Mouse (Mus musculus): ENCODE measurements around the gene Garnl3. TPM values are rescaled to one million over a fixed set of nuclear protein-coding genes. Genes with fewer than 3 reads are reported as not detected.
A peak's percentile ranks its signal among the peaks of the same experiment; 100 is the strongest.

The Garnl3 gene
- polyA plus RNA-seq, 1 experiment from 2014 or later, result 6.3 TPM

GRCm38 (mm10) chr2:32982700-32983099 lies 148.8 kb downstream of the Garnl3 start:
- no peak for TF ChIP-seq CTCF (IDR thresholded peaks at IDR 0.05; ENCODE audit: low read depth)
- Histone ChIP-seq H3K27ac (ENCODE audit: low read depth, low read length) (peak overlapping the region; percentile 51), H3K9me3 (ENCODE audit: control insufficient read depth) (no peaks in the 10 kb centered on the region), H3K4me3 (ENCODE audit: low read depth, low read length) (peak overlapping the region; percentile 53), H3K4me2 (replicated peaks; ENCODE audit: low read depth) (peak overlapping the region; percentile 98), H3K4me1 (replicated peaks; ENCODE audit: control insufficient read depth, insufficient read depth, low read length) (peaks cover 9% of the 10 kb centered on the region; the same call in 1 of the 2 replicates), H3K27me3 (replicated peaks; ENCODE audit: control insufficient read depth, insufficient read depth, low read length) (no peaks in the 10 kb centered on the region), H3K36me3 (ENCODE audit: control insufficient read depth, insufficient read depth) (no peaks in the 10 kb centered on the region), H3K9ac (ENCODE audit: low read depth, low read length) (0 out of 2 replicates have a peak overlapping the region, but pooled peaks have one; percentile 0)
- ATAC-seq, result no peak
- 2% methylated on average over 4 of the region's 4 CpGs for WGBS

- Histone ChIP-seq H3K9me3 (ENCODE audit: control insufficient read depth) (no peaks in the 10 kb centered on the region), H3K9ac (ENCODE audit: low read depth, low read length) (peak within 1 kb of the TSS; percentile 60), H3K27ac (ENCODE audit: low read depth, low read length) (peak within 1 kb of the TSS; percentile 51), H3K4me3 (ENCODE audit: low read depth, low read length) (peak within 1 kb of the TSS; percentile 53), H3K36me3 (ENCODE audit: control insufficient read depth, insufficient read depth) (no peaks in the 10 kb centered on the region), H3K4me1 (replicated peaks; ENCODE audit: control insufficient read depth, insufficient read depth, low read length) (peaks cover 9% of the 10 kb centered on the region; the same call in 1 of the 2 replicates), H3K4me2 (replicated peaks; ENCODE audit: low read depth) (peak within 1 kb of the TSS; percentile 98), H3K27me3 (replicated peaks; ENCODE audit: control insufficient read depth, insufficient read depth, low read length) (no peaks in the 10 kb centered on the region)
- WGBS, result under 1% methylated on average over 50 of the region's 50 CpGs
- ATAC-seq, result peak; percentile 88
- TF ChIP-seq CTCF (IDR thresholded peaks at IDR 0.05; ENCODE audit: low read depth), result no peak
These were observed 149.7 kb downstream of the Garnl3 start, which contains the start of gene Slc2a8 for GRCm38 (mm10) chr2:32981725-32982271. Gene Slc2a8, minus strand, starts transcription at chr2:32982083.

GRCm38 (mm10) chr2:32981281-32981680 lies 150.2 kb downstream of the Garnl3 start:
- peak overlapping the region; percentile 51; the same call in 1 of the 2 replicates for H3K27ac ChIP-seq (ENCODE audit: low read depth, low read length)
- peak overlapping the region; percentile 98 for H3K4me2 ChIP-seq (replicated peaks; ENCODE audit: low read depth)
- peak overlapping the region; percentile 60 for H3K9ac ChIP-seq (ENCODE audit: low read depth, low read length)
- no peaks in the 10 kb centered on the region for H3K9me3 ChIP-seq (ENCODE audit: control insufficient read depth)
- no peaks in the 10 kb centered on the region for H3K27me3 ChIP-seq (replicated peaks; ENCODE audit: control insufficient read depth, insufficient read depth, low read length)
- peaks cover 9% of the 10 kb centered on the region; the same call in 1 of the 2 replicates for H3K4me1 ChIP-seq (replicated peaks; ENCODE audit: control insufficient read depth, insufficient read depth, low read length)
- 2% methylated on average over 23 of the region's 23 CpGs for WGBS
- TF ChIP-seq CTCF (IDR thresholded peaks at IDR 0.05; ENCODE audit: low read depth), result no peak
- peak; percentile 1; the same call in 1 of the 2 replicates for ATAC-seq
- H3K4me3 ChIP-seq (ENCODE audit: low read depth, low read length), result peak overlapping the region; percentile 53
- peaks cover 5% of the 10 kb centered on the region; the same call in 1 of the 2 replicates for H3K36me3 ChIP-seq (ENCODE audit: control insufficient read depth, insufficient read depth)

- TF ChIP-seq CTCF (IDR thresholded peaks at IDR 0.05; ENCODE audit: low read depth), result no peak
- H3K4me2 ChIP-seq (replicated peaks; ENCODE audit: low read depth), result no peak overlapping the region
- peaks cover 9% of the 10 kb centered on the region; the same call in 1 of the 2 replicates for H3K4me1 ChIP-seq (replicated peaks; ENCODE audit: control insufficient read depth, insufficient read depth, low read length)
- H3K27me3 ChIP-seq (replicated peaks; ENCODE audit: control insufficient read depth, insufficient read depth, low read length), result no peaks in the 10 kb centered on the region
- H3K4me3 ChIP-seq (ENCODE audit: low read depth, low read length), result no peak overlapping the region
- peaks cover 7% of the 10 kb centered on the region; the same call in 1 of the 2 replicates for H3K36me3 ChIP-seq (ENCODE audit: control insufficient read depth, insufficient read depth)
- no peak overlapping the region for H3K9ac ChIP-seq (ENCODE audit: low read depth, low read length)
- no peak for ATAC-seq
- no peak overlapping the region for H3K27ac ChIP-seq (ENCODE audit: low read depth, low read length)
- no peaks in the 10 kb centered on the region for H3K9me3 ChIP-seq (ENCODE audit: control insufficient read depth)
- 92% methylated on average over 7 of the region's 7 CpGs for WGBS
These were observed 151.8 kb downstream of the Garnl3 start for GRCm38 (mm10) chr2:32979675-32980074.

GRCm38 (mm10) chr2:32978675-32979074 lies 152.8 kb downstream of the Garnl3 start:
- Histone ChIP-seq H3K9me3 (ENCODE audit: control insufficient read depth) (no peaks in the 10 kb centered on the region), H3K4me3 (ENCODE audit: low read depth, low read length) (no peak overlapping the region), H3K36me3 (ENCODE audit: control insufficient read depth, insufficient read depth) (peaks cover 17% of the 10 kb centered on the region), H3K27me3 (replicated peaks; ENCODE audit: control insufficient read depth, insufficient read depth, low read length) (no peaks in the 10 kb centered on the region), H3K9ac (ENCODE audit: low read depth, low read length) (no peak overlapping the region), H3K4me1 (replicated peaks; ENCODE audit: control insufficient read depth, insufficient read depth, low read length) (peaks cover 9% of the 10 kb centered on the region; the same call in 1 of the 2 replicates), H3K27ac (ENCODE audit: low read depth, low read length) (no peak overlapping the region), H3K4me2 (replicated peaks; ENCODE audit: low read depth) (no peak overlapping the region)
- TF ChIP-seq CTCF (IDR thresholded peaks at IDR 0.05; ENCODE audit: low read depth), result no peak
- 50% methylated on average over 3 of the region's 3 CpGs for WGBS
- ATAC-seq, result no peak

- no peak overlapping the region for H3K4me2 ChIP-seq (replicated peaks; ENCODE audit: low read depth)
- no peak overlapping the region for H3K4me3 ChIP-seq (ENCODE audit: low read depth, low read length)
- TF ChIP-seq CTCF (IDR thresholded peaks at IDR 0.05; ENCODE audit: low read depth), result no peak
- H3K4me1 ChIP-seq (replicated peaks; ENCODE audit: control insufficient read depth, insufficient read depth, low read length), result peaks cover 4% of the 10 kb centered on the region; the same call in 1 of the 2 replicates
- H3K27me3 ChIP-seq (replicated peaks; ENCODE audit: control insufficient read depth, insufficient read depth, low read length), result no peaks in the 10 kb centered on the region
- no peak overlapping the region for H3K27ac ChIP-seq (ENCODE audit: low read depth, low read length)
- WGBS, result 74% methylated on average over 5 of the region's 5 CpGs
- H3K9me3 ChIP-seq (ENCODE audit: control insufficient read depth), result no peaks in the 10 kb centered on the region
- H3K9ac ChIP-seq (ENCODE audit: low read depth, low read length), result no peak overlapping the region
- peaks cover 25% of the 10 kb centered on the region for H3K36me3 ChIP-seq (ENCODE audit: control insufficient read depth, insufficient read depth)
- no peak for ATAC-seq
These were observed 154.3 kb downstream of the Garnl3 start for GRCm38 (mm10) chr2:32977114-32977513.

Measured in intestine, postnatal 0 days (tissue).